Mouse (Mus musculus) limb, embryonic 14.5 days (tissue): ENCODE measurements around the gene Slbp. TPM values are rescaled to one million over a fixed set of nuclear protein-coding genes. Genes with fewer than 3 reads are reported as not detected.

ENCODE experiments used
- ATAC-seq: fragments of 200-750 bp; cut with Nextera tagmentation; 2 replicates; pipeline ENCODE4 v1.8.0; 2017; ENCODE audit warnings: low read depth, moderate number of reproducible peaks, moderate TSS enrichment; ENCODE audit not compliant: low FRiP score
- DNase-seq: peaks from one replicate; pipeline ENCODE4 v3.0.0-alpha.2; 2015; ENCODE audit warnings: low spot score
- H3K27ac ChIP-seq: fragments of 300-500 bp; sonication (generic); replicated peaks from 2 replicates; pipeline ENCODE4 v1.5.1; 2014; ENCODE audit warnings: low read depth, mild to moderate bottlenecking, low read length, moderate library complexity, mixed read lengths
- H3K27me3 ChIP-seq: fragments of 300-500 bp; sonication (generic); 2 replicates; pipeline ENCODE4 v1.6.1; 2014; ENCODE audit warnings: low read length, mixed read lengths; ENCODE audit not compliant: control insufficient read depth, insufficient read depth
- H3K36me3 ChIP-seq: fragments of 300-500 bp; sonication (generic); 2 replicates; pipeline ENCODE4 v1.6.1; 2014; ENCODE audit warnings: mild to moderate bottlenecking, low read length, moderate library complexity, mixed read lengths; ENCODE audit not compliant: control insufficient read depth, insufficient read depth
- H3K4me1 ChIP-seq: fragments of 300-500 bp; sonication (generic); 2 replicates; pipeline ENCODE4 v1.6.1; 2014; ENCODE audit warnings: antibody characterized with exemption, low read length, mixed read lengths; ENCODE audit not compliant: control insufficient read depth, insufficient read depth
- H3K4me2 ChIP-seq: fragments of 300-500 bp; sonication (generic); replicated peaks from 2 replicates; pipeline ENCODE4 v1.6.1; 2014; ENCODE audit warnings: low read depth, mild to moderate bottlenecking, low read length, moderate library complexity; ENCODE audit not compliant: severe bottlenecking
- H3K4me3 ChIP-seq: fragments of 300-500 bp; sonication (generic); replicated peaks from 2 replicates; pipeline ENCODE4 v1.5.1; 2014; ENCODE audit warnings: low read length
- H3K9ac ChIP-seq: fragments of 300-500 bp; sonication (generic); 2 replicates; pipeline ENCODE4 v1.6.1; 2014; ENCODE audit warnings: mild to moderate bottlenecking, low read depth, low read length, moderate library complexity; ENCODE audit not compliant: severe bottlenecking
- H3K9me3 ChIP-seq: fragments of 300-500 bp; sonication (generic); 2 replicates; pipeline ENCODE4 v1.6.1; 2016; ENCODE audit warnings: low read length; ENCODE audit not compliant: control insufficient read depth
- POLR2A ChIP-seq: fragments of 200-500 bp; IDR thresholded peaks from 2 replicates; pipeline ENCODE4 v1.8.0; 2012; ENCODE audit warnings: inconsistent platforms, mild to moderate bottlenecking, moderate library complexity, borderline replicate concordance; ENCODE audit not compliant: insufficient read depth, insufficient read length; ENCODE audit errors: extremely low read depth
- WGBS: fragments of 180-500 bp; shearing (Covaris S2); extraction: QIAGEN DNeasy Blood & Tissue Kit; methylation state at CpG from one replicate; pipeline ENCODE4 v1.1.7; 2014; 5-methylcytosine and 5-hydroxymethylcytosine counted together
- polyA plus RNA-seq, 2 experiments: library from polyadenylated mRNA; depleted of rRNA in 1 of 2; stranded (reverse) in 1 of 2; unstranded in 1 of 2; fragments of >200 nt; fragmentation: Nextera tagmentation in 1 of 2; extraction: Ambion mirVana in 1 of 2; gene quantifications; 2 replicates each; pipeline versions ENCODE4 v1.2.1 to v1.2.3; 2012 to 2014

The Slbp gene
- polyA plus RNA-seq, 2 experiments = 148 to 190 TPM

- WGBS = 43% methylated on average over 2 of the region's 2 CpGs
- Histone ChIP-seq H3K4me1 (no peaks in the 10 kb centered on the region), H3K27me3 (no peaks in the 10 kb centered on the region), H3K27ac (no peak overlapping the region), H3K36me3 (peaks cover 8% of the 10 kb centered on the region; the same call in 1 of the 2 replicates), H3K4me2 (no peak overlapping the region), H3K9ac (no peak overlapping the region), H3K9me3 (no peaks in the 10 kb centered on the region), H3K4me3 (no peak overlapping the region)
- ATAC-seq = no peak
- no peak for DNase-seq
- no peak for TF ChIP-seq POLR2A
These were observed 58.8 kb downstream of the Slbp start for GRCm38 (mm10) chr5:33593620-33594019.

DNA sequence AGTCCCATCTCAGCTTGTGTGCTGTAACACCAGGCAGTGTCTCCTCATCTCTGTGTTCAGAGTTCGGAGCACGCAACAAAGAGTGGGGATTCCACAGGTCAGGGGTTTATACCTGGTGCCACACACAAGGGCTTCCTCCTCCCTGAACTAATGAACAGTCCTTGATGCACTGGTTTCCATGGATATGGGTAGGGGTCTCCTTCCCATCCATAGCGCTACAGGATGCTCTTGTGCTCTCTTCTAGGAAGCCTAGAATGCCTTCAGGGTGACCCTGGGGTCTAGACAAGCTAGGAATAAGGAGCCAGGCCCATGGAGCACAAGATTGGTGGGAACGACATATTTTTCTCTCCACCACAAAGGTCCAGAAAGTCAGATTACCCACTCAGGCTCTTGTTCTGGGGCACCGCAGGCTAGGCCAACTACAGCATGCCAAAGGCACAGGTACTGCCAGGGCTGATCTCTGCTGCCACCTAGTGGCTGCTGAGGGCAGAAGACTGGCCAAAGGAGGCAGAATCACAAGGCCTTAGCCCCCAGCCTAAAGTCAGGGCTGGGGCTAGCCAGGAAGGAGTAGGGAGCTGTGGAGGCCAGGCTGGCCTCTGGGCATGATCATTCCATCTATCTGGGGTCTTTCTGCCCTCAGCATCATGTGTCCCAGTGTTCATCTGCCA, 63.0 kb downstream of the Slbp start:
- H3K4me3 ChIP-seq = no peak overlapping the region
- no peaks in the 10 kb centered on the region for H3K4me1 ChIP-seq
- ATAC-seq (0 out of 2 replicates have a peak, but pooled peaks have one; percentile 37), DNase-seq (peak; percentile 72)
- no peaks in the 10 kb centered on the region for H3K27me3 ChIP-seq
- H3K27ac ChIP-seq = no peak overlapping the region
- no peaks in the 10 kb centered on the region for H3K9me3 ChIP-seq
- no peak overlapping the region for H3K9ac ChIP-seq
- no peak overlapping the region for H3K4me2 ChIP-seq
- 63% methylated on average over 5 of the region's 5 CpGs for WGBS
- no peaks in the 10 kb centered on the region for H3K36me3 ChIP-seq
- no peak for TF ChIP-seq POLR2A

GRCm38 (mm10) chr5:33588066-33588465, 64.3 kb downstream of the Slbp start:
- Histone ChIP-seq H3K4me2 (no peak overlapping the region), H3K9ac (no peak overlapping the region), H3K27ac (no peak overlapping the region), H3K4me3 (no peak overlapping the region), H3K4me1 (no peaks in the 10 kb centered on the region), H3K36me3 (no peaks in the 10 kb centered on the region), H3K27me3 (no peaks in the 10 kb centered on the region), H3K9me3 (no peaks in the 10 kb centered on the region)
- TF ChIP-seq POLR2A = no peak
- DNase-seq (no peak), ATAC-seq (no peak)
- WGBS = 92% methylated on average over 3 of the region's 3 CpGs

DNA sequence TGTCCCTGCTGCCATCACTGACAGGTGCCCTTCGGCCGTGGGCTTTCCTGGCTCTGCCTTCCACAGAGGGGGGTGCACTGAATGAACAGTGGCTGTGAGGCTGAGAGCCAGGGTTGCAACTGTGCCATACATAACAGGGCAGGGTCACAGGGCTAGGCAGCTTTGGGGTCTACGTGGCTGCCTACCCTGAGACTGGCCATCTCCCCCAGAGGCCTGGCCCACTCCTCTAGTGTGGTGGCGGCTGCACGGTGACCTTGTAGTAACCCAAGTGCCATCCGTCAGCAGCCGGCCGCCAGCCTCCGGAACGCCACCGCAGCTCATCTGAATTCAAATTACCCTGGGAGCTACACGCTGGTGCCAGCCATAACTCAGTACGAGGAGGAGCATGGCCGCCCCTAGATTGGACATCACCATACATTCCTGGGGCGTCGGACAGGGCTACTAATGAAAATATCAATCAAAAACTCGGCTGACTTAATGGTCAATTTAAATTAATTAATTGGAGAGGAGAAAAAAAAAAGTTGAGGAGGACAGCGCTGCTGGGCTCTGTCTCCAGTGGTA, 64.8 kb downstream of the Slbp start:
- H3K27ac ChIP-seq = no peak overlapping the region
- H3K9ac ChIP-seq = no peak overlapping the region
- DNase-seq = no peak
- H3K4me2 ChIP-seq = no peak overlapping the region
- no peak for TF ChIP-seq POLR2A
- H3K36me3 ChIP-seq = no peaks in the 10 kb centered on the region
- no peaks in the 10 kb centered on the region for H3K9me3 ChIP-seq
- no peak for ATAC-seq
- H3K27me3 ChIP-seq = no peaks in the 10 kb centered on the region
- no peaks in the 10 kb centered on the region for H3K4me1 ChIP-seq
- H3K4me3 ChIP-seq = no peak overlapping the region
- 72% methylated on average over 18 of the region's 18 CpGs for WGBS

Other genes starting within 250 kb of the Slbp start
- not detected in 2 replicates for gene Nkx1-1, start 218.6 kb downstream of the Slbp start, polyA plus RNA-seq (2012; rRNA removed)
- gene Nkx1-1, start 218.6 kb downstream of the Slbp start, polyA plus RNA-seq (2014; fragmentation: Nextera tagmentation; extraction: Ambion mirVana) = not detected in 2 replicates
- 34.0 and 44.5 TPM in 2 replicates for gene Fam53a, start 22.9 kb downstream of the Slbp start, polyA plus RNA-seq (2012; rRNA removed)
- gene Fam53a, start 22.9 kb downstream of the Slbp start, polyA plus RNA-seq (2014; fragmentation: Nextera tagmentation; extraction: Ambion mirVana) = 68.4 and 79.6 TPM in 2 replicates
- gene Gm9903, start 22.6 kb downstream of the Slbp start, polyA plus RNA-seq (2012; rRNA removed) = 0.78 and 0.80 TPM in 2 replicates
- 0.73 and 0.89 TPM in 2 replicates for gene Gm9903, start 22.6 kb downstream of the Slbp start, polyA plus RNA-seq (2014; fragmentation: Nextera tagmentation; extraction: Ambion mirVana)
- 84.3 and 103 TPM in 2 replicates for gene Tacc3, start 5.6 kb upstream of the Slbp start, polyA plus RNA-seq (2012; rRNA removed)
- gene Tacc3, start 5.6 kb upstream of the Slbp start, polyA plus RNA-seq (2014; fragmentation: Nextera tagmentation; extraction: Ambion mirVana) = 147 and 154 TPM in 2 replicates
- 49.9 and 68.5 TPM in 2 replicates for gene Tmem129, start 5.8 kb upstream of the Slbp start, polyA plus RNA-seq (2012; rRNA removed)
- 44.9 and 49.3 TPM in 2 replicates for gene Tmem129, start 5.8 kb upstream of the Slbp start, polyA plus RNA-seq (2014; fragmentation: Nextera tagmentation; extraction: Ambion mirVana)
- gene Fgfr3, start 69.1 kb upstream of the Slbp start, polyA plus RNA-seq (2012; rRNA removed) = 143 and 179 TPM in 2 replicates
- 27.5 and 32.9 TPM in 2 replicates for gene Fgfr3, start 69.1 kb upstream of the Slbp start, polyA plus RNA-seq (2014; fragmentation: Nextera tagmentation; extraction: Ambion mirVana)
- gene Letm1, start 130.2 kb upstream of the Slbp start, polyA plus RNA-seq (2012; rRNA removed) = 31.3 and 33.0 TPM in 2 replicates
- 44.4 and 49.9 TPM in 2 replicates for gene Letm1, start 130.2 kb upstream of the Slbp start, polyA plus RNA-seq (2014; fragmentation: Nextera tagmentation; extraction: Ambion mirVana)
- 50.7 and 52.6 TPM in 2 replicates for gene Nsd2, start 168.2 kb upstream of the Slbp start, polyA plus RNA-seq (2012; rRNA removed)
- gene Nsd2, start 168.2 kb upstream of the Slbp start, polyA plus RNA-seq (2014; fragmentation: Nextera tagmentation; extraction: Ambion mirVana) = 46.2 and 46.6 TPM in 2 replicates